Mouse (Mus musculus) telencephalon, adult 2 months (tissue): ENCODE results near the gene Irak3.

ENCODE experiments used
- DNase-seq: peaks from one replicate; pipeline ENCODE4 v3.0.0-alpha.2; 2011; ENCODE audit warnings: low read depth, low spot score

Irak3 gene

DNA sequence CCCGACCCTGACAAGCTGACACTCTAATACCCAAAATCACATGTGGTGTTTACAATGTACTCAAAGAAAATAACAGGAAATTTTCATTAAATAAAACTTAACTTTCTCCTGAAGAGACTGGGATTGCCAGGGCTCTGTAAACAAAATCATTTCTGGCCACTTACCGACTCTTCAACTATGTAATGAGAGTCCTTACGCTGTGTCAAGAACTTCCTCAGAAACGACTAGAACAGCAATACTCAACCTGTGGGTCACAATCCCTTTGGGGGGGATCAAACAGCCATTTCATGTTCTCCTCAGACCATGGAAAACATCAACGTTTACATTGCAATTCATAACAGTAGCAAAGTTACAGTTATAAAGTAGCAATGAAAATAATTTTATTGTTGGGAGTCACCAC is 104.4 kb downstream of the Irak3 start:
- no peak for DNase-seq

DNA sequence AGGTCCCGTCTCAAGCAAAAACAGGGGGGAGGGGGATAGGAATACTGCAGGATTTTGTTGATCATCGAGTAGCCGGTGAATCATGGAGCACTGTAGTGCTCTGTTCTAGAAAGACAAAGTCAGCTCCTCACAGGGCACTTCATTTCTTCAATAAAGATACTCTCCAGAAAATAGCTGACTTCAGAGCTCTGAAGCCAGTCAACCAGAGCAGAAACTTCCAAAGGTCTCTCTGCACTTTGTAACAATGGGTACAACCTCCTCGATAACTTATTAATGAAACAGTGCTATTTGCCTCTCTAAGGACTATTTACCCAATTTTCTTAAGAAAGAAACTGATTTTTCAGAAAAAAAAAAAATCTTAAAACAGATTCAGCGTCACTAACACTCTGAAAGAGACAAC is 106.2 kb downstream of the Irak3 start:
- DNase-seq, result no peak

DNA sequence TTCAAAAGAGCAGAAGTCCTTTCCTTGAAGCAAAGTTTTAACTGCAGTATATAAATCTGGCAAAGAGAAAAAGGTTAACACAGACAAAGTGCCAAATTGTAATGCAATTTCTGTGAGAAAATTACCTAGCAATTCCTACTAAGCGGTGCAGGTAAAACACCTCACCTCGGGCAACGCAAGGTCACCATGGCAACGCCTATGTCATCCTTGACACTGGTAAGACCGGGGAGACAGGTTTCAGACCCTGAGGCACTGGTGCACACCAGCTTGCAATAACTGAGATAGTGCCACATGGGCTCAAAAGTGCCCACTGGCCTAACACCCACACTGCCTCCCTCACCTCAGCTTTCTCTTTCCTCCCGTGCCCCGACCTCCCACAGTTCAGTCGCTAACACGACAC is 106.8 kb downstream of the Irak3 start:
- DNase-seq, result no peak

- no peak for DNase-seq
Observed at GRCm38 (mm10) chr10:120092548-120092947, 109.4 kb downstream of the Irak3 start.
